In genomic region chr14:44110981-44111380, GRCm38 (mm10) we compare ENCODE assay signal across 25 mouse cellular contexts. TPM values are rescaled to one million over a fixed set of nuclear protein-coding genes. Genes with fewer than 3 reads are reported as not detected.
"Had no signal": no experiment of that assay in that cellular context is flagged by ENCODE, and none has a peak within 500 bp of the region (broad histone marks: within the 10 kb centered on the region; RNA-seq: fewer than 3 reads in every experiment).

No protein-coding gene starts in this region.

- DNase-seq: gastrocnemius, adult 2 months; gastrocnemius, postnatal 10 days; gastrocnemius, postnatal 25 days; heart, adult 2 months; heart, postnatal 14 days; heart, postnatal 36 days; kidney, adult 11 months; kidney, adult 2 months; kidney, adult 9 months; kidney, postnatal 25 days; layer of hippocampus, adult 9-11 months; layer of hippocampus, postnatal 36 days; left cerebral cortex, postnatal 4 days had no signal

RNA-seq across cellular contexts. Expression of gene Ear2, which starts 8.5 kb away (rescaled TPM):
- total RNA-seq: hindbrain, postnatal 0 days; layer of hippocampus, adult 18-20 months; layer of hippocampus, adult 8-10 months; layer of hippocampus, postnatal 14 days; layer of hippocampus, postnatal 36 days; left cerebral cortex, adult 18-20 months; left cerebral cortex, adult 8-10 months; left cerebral cortex, postnatal 10 days; left cerebral cortex, postnatal 25 days had no signal

RNA-seq across cellular contexts. Expression of gene Gm3327, which starts 12.7 kb away (rescaled TPM):
- total RNA-seq: gastrocnemius, adult 2 months; gastrocnemius, postnatal 10 days; gastrocnemius, postnatal 25 days; gastrocnemius, postnatal 4 days; granulocyte monocyte progenitor cell, adult 5-6 weeks; heart, adult 2 months; heart, postnatal 14 days; heart, postnatal 36 days; hematopoietic stem cell, adult 5-6 weeks; hindbrain, postnatal 0 days; layer of hippocampus, adult 18-20 months; layer of hippocampus, adult 8-10 months; layer of hippocampus, postnatal 14 days; layer of hippocampus, postnatal 36 days; left cerebral cortex, adult 18-20 months; left cerebral cortex, adult 8-10 months; left cerebral cortex, postnatal 10 days; left cerebral cortex, postnatal 25 days; left cerebral cortex, postnatal 4 days; liver, adult 2 months had no signal
